Mouse (Mus musculus): ENCODE measurements around the gene Pabpc4.
A peak's percentile ranks its signal among the peaks of the same experiment; 100 is the strongest.
"Not testable (repeated sequence)": the region's sequence is repeated elsewhere in the genome, so short reads cannot be mapped to it uniquely, and the experiment has no call there.

The Pabpc4 gene

GRCm38 (mm10) chr4:123247147-123247880 is 14.8 kb upstream of the Pabpc4 start:
- DNase-seq (ENCODE audit: low spot score in 2 of 2): no peak

- no peak for DNase-seq (ENCODE audit: low spot score in 2 of 2)
Observed at GRCm38 (mm10) chr4:123248971-123249567, 13.1 kb upstream of the Pabpc4 start.

- no peak for DNase-seq (ENCODE audit: low spot score in 2 of 2)
Observed at GRCm38 (mm10) chr4:123252214-123252613, 9.9 kb upstream of the Pabpc4 start.

GRCm38 (mm10) chr4:123254617-123255016 is 7.5 kb upstream of the Pabpc4 start:
- DNase-seq (ENCODE audit: low spot score in 2 of 2): no peak

GRCm38 (mm10) chr4:123260071-123260746 is 1.9 kb upstream of the Pabpc4 start:
- DNase-seq (ENCODE audit: low spot score in 2 of 2): no peak

GRCm38 (mm10) chr4:123271063-123271462 is 8.9 kb downstream of the Pabpc4 start:
- no peak for DNase-seq (ENCODE audit: low spot score in 2 of 2)

GRCm38 (mm10) chr4:123280117-123280516 is 18.0 kb downstream of the Pabpc4 start:
- DNase-seq (ENCODE audit: low spot score in 2 of 2): no peak

- DNase-seq (ENCODE audit: low spot score in 2 of 2): peak; percentile 87 to 93
Observed at GRCm38 (mm10) chr4:123282500-123282899, 20.3 kb downstream of the Pabpc4 start.

GRCm38 (mm10) chr4:123282915-123283674 is 20.9 kb downstream of the Pabpc4 start:
- DNase-seq (ENCODE audit: low spot score in 2 of 2): not testable (repeated sequence)

GRCm38 (mm10) chr4:123283675-123284064 is 21.5 kb downstream of the Pabpc4 start:
- not testable (repeated sequence) for DNase-seq (ENCODE audit: low spot score in 2 of 2)

- DNase-seq (ENCODE audit: low spot score in 2 of 2): no peak
Observed at GRCm38 (mm10) chr4:123284731-123285624, 22.8 kb downstream of the Pabpc4 start.

- peak in 1 of 2 experiments; percentile 31 for DNase-seq (ENCODE audit: low spot score in 2 of 2)
Observed at GRCm38 (mm10) chr4:123286790-123287189, 24.6 kb downstream of the Pabpc4 start.

GRCm38 (mm10) chr4:123289038-123289437 is 26.9 kb downstream of the Pabpc4 start:
- DNase-seq (ENCODE audit: low spot score in 2 of 2): no peak

GRCm38 (mm10) chr4:123292390-123292789 is 30.2 kb downstream of the Pabpc4 start:
- no peak for DNase-seq (ENCODE audit: low spot score in 2 of 2)

GRCm38 (mm10) chr4:123292989-123293388 is 30.8 kb downstream of the Pabpc4 start:
- no peak for DNase-seq (ENCODE audit: low spot score in 2 of 2)

- DNase-seq (ENCODE audit: low spot score in 2 of 2): no peak
Observed at GRCm38 (mm10) chr4:123293661-123294443, 31.7 kb downstream of the Pabpc4 start.

- DNase-seq (ENCODE audit: low spot score in 2 of 2): not testable (repeated sequence)
Observed at GRCm38 (mm10) chr4:123295026-123295425, 32.9 kb downstream of the Pabpc4 start.

- no peak for DNase-seq (ENCODE audit: low spot score in 2 of 2)
Observed at GRCm38 (mm10) chr4:123295516-123296147, 33.5 kb downstream of the Pabpc4 start.

- no peak for DNase-seq (ENCODE audit: low spot score in 2 of 2)
Observed at GRCm38 (mm10) chr4:123296148-123296534, 34.0 kb downstream of the Pabpc4 start.
